Mouse (Mus musculus) small intestine, adult 2 months (tissue): ENCODE measurements around the gene Cyp1a1. TPM values are rescaled to one million over a fixed set of nuclear protein-coding genes. Genes with fewer than 3 reads are reported as not detected.

Source experiments
- H3K27ac ChIP-seq: fragments of 200-500 bp; 2 replicates; pipeline ENCODE4 v1.5.1; 2012; ENCODE audit warnings: low read depth, low read length, control low read depth, inconsistent platforms; ENCODE audit not compliant: insufficient read depth
- H3K27me3 ChIP-seq: fragments of 200-500 bp; 2 replicates; pipeline ENCODE4 v1.6.1; 2012; ENCODE audit warnings: mild to moderate bottlenecking, moderate library complexity, low read length, inconsistent platforms; ENCODE audit not compliant: control insufficient read depth, insufficient read depth
- H3K36me3 ChIP-seq: fragments of 200-500 bp; 2 replicates; pipeline ENCODE4 v1.6.1; 2012; ENCODE audit warnings: mild to moderate bottlenecking, low read length, control low read depth, inconsistent platforms; ENCODE audit not compliant: control insufficient read depth, insufficient read depth
- H3K4me1 ChIP-seq: fragments of 200-500 bp; 2 replicates; pipeline ENCODE4 v1.6.1; 2012; ENCODE audit warnings: low read length, inconsistent platforms, mixed read lengths; ENCODE audit not compliant: control insufficient read depth, insufficient read depth, insufficient read length
- H3K4me3 ChIP-seq: fragments of 200-500 bp; 2 replicates; pipeline ENCODE4 v1.5.1; 2012; ENCODE audit warnings: low read depth, mild to moderate bottlenecking, control low read depth, inconsistent platforms, low read length, moderate library complexity
- CTCF ChIP-seq: fragments of 200-500 bp; IDR thresholded peaks from 2 replicates; pipeline ENCODE4 v1.5.1; 2012; ENCODE audit warnings: low read depth, mild to moderate bottlenecking, control low read depth, inconsistent platforms, low read length, moderate library complexity, mixed read lengths; ENCODE audit not compliant: insufficient replicate concordance, insufficient read length; ENCODE audit errors: extremely low read depth
- POLR2A ChIP-seq: fragments of 200-500 bp; IDR thresholded peaks from 2 replicates; pipeline ENCODE4 v1.6.1; 2012; ENCODE audit warnings: low read depth, mild to moderate bottlenecking, control low read depth, inconsistent platforms, low read length, moderate library complexity
- WGBS: fragments of 180-500 bp; shearing (Covaris S2); methylation state at CpG from one replicate; pipeline ENCODE4 v1.1.7; 2018; 5-methylcytosine and 5-hydroxymethylcytosine counted together
- polyA plus RNA-seq: library from polyadenylated mRNA; depleted of rRNA; stranded (reverse); fragments of >200 nt; gene quantifications from 2 replicates; pipeline ENCODE4 v1.2.3, GENCODE M21; 2012

The Cyp1a1 gene
- polyA plus RNA-seq, 1 experiment, result 0.79 TPM

- TF ChIP-seq CTCF, result no peak
- Histone ChIP-seq H3K27me3 (no peaks in the 10 kb centered on the region), H3K27ac (peak overlapping the region; percentile 91), H3K4me3 (peak overlapping the region; percentile 57), H3K4me1 (peaks cover 65% of the 10 kb centered on the region), H3K36me3 (no peaks in the 10 kb centered on the region)
- 17% methylated on average over 9 of the region's 9 CpGs for WGBS
These were observed 44.4 kb upstream of the Cyp1a1 start for GRCm38 (mm10) chr9:57643169-57643855.

GRCm38 (mm10) chr9:57643856-57644180, 43.9 kb upstream of the Cyp1a1 start:
- Histone ChIP-seq H3K27ac (peak overlapping the region; percentile 91), H3K4me3 (peak overlapping the region; percentile 57), H3K36me3 (no peaks in the 10 kb centered on the region), H3K27me3 (no peaks in the 10 kb centered on the region), H3K4me1 (peaks cover 66% of the 10 kb centered on the region)
- 12% methylated on average over 7 of the region's 7 CpGs for WGBS
- TF ChIP-seq POLR2A (no peak), CTCF (no peak)

- Histone ChIP-seq H3K27ac (peak overlapping the region; percentile 84), H3K27me3 (no peaks in the 10 kb centered on the region), H3K4me3 (peak overlapping the region; percentile 87), H3K4me1 (peaks cover 62% of the 10 kb centered on the region), H3K36me3 (no peaks in the 10 kb centered on the region)
- TF ChIP-seq CTCF, result no peak
- TF ChIP-seq POLR2A, result peak; percentile 64; the same call in 1 of the 2 replicates
- 0% methylated on average over 18 of the region's 18 CpGs for WGBS
These were observed 43.2 kb upstream of the Cyp1a1 start for GRCm38 (mm10) chr9:57644442-57644943.

- H3K4me1 ChIP-seq, result peaks cover 54% of the 10 kb centered on the region
- 1% methylated on average over 83 of the region's 85 CpGs for WGBS
These were observed 42.5 kb upstream of the Cyp1a1 start for GRCm38 (mm10) chr9:57644944-57645893.

GRCm38 (mm10) chr9:57646551-57647103, 41.1 kb upstream of the Cyp1a1 start:
- 17% methylated on average over 12 of the region's 12 CpGs for WGBS
- H3K4me3 ChIP-seq, result no peak overlapping the region
- H3K4me1 ChIP-seq, result peaks cover 41% of the 10 kb centered on the region
- peak overlapping the region; percentile 72 for H3K27ac ChIP-seq
- H3K36me3 ChIP-seq, result no peaks in the 10 kb centered on the region
- TF ChIP-seq CTCF, result no peak
- H3K27me3 ChIP-seq, result no peaks in the 10 kb centered on the region

More at GRCm38 (mm10) chr9:57644944-57645893, 42.5 kb upstream of the Cyp1a1 start:
- Histone ChIP-seq H3K27ac (peak overlapping the region; percentile 94), H3K27me3 (no peaks in the 10 kb centered on the region), H3K4me3 (peak overlapping the region; percentile 87), H3K36me3 (no peaks in the 10 kb centered on the region)
- TF ChIP-seq CTCF (peak; percentile 87), POLR2A (peak; percentile 62)

GRCm38 (mm10) chr9:57647286-57648108, 40.2 kb upstream of the Cyp1a1 start:
- Histone ChIP-seq H3K36me3 (no peaks in the 10 kb centered on the region), H3K4me3 (no peak overlapping the region), H3K27ac (peak overlapping the region; percentile 72), H3K27me3 (no peaks in the 10 kb centered on the region), H3K4me1 (peaks cover 35% of the 10 kb centered on the region)
- WGBS, result 32% methylated on average over 4 of the region's 4 CpGs
- TF ChIP-seq POLR2A (no peak), CTCF (no peak)
